Mouse (Mus musculus) hindbrain, embryonic 13.5 days (tissue): ENCODE results near the gene Ckap4. TPM values are rescaled to one million over a fixed set of nuclear protein-coding genes. Genes with fewer than 3 reads are reported as not detected.
"Not testable (repeated sequence)": the region's sequence is repeated elsewhere in the genome, so short reads cannot be mapped to it uniquely, and the experiment has no call there.

Experiments used
- ATAC-seq: fragments of 200-750 bp; cut with Nextera tagmentation; 2 replicates; pipeline ENCODE4 v1.8.0; 2017; ENCODE audit warnings: moderate TSS enrichment; ENCODE audit not compliant: low FRiP score
- H3K27ac ChIP-seq: fragments of 300-500 bp; sonication (generic); 2 replicates; pipeline ENCODE4 v1.5.1; 2015; ENCODE audit warnings: inconsistent platforms, mild to moderate bottlenecking, moderate library complexity
- H3K27me3 ChIP-seq: fragments of 300-500 bp; sonication (generic); 2 replicates; pipeline ENCODE4 v1.6.1; 2015; ENCODE audit warnings: mild to moderate bottlenecking, inconsistent platforms
- H3K36me3 ChIP-seq: fragments of 300-500 bp; sonication (generic); 2 replicates; pipeline ENCODE4 v1.6.1; 2015; ENCODE audit warnings: mild to moderate bottlenecking, inconsistent platforms
- H3K4me1 ChIP-seq: fragments of 300-500 bp; sonication (generic); replicated peaks from 2 replicates; pipeline ENCODE4 v1.6.1; 2015; ENCODE audit warnings: inconsistent platforms
- H3K4me2 ChIP-seq: fragments of 300-500 bp; sonication (generic); 2 replicates; pipeline ENCODE4 v1.6.1; 2015; ENCODE audit warnings: inconsistent platforms, mild to moderate bottlenecking, moderate library complexity
- H3K4me3 ChIP-seq: fragments of 300-500 bp; sonication (generic); 2 replicates; pipeline ENCODE4 v1.5.1; 2015; ENCODE audit warnings: mild to moderate bottlenecking, inconsistent platforms
- H3K9ac ChIP-seq: fragments of 300-500 bp; sonication (generic); 2 replicates; pipeline ENCODE4 v1.6.1; 2015; ENCODE audit warnings: mild to moderate bottlenecking, inconsistent platforms
- H3K9me3 ChIP-seq: fragments of 300-500 bp; sonication (generic); 2 replicates; pipeline ENCODE4 v1.6.1; 2016; ENCODE audit warnings: inconsistent platforms
- WGBS: fragments of 180-500 bp; shearing (Covaris S2); methylation state at CpG from one replicate; pipeline ENCODE4 v1.1.7; 2015; 5-methylcytosine and 5-hydroxymethylcytosine counted together
- polyA plus RNA-seq: library from polyadenylated mRNA; unstranded; fragments of >200 nt; fragmentation: Nextera tagmentation; extraction: Ambion mirVana; gene quantifications from 2 replicates; pipeline ENCODE4 v1.2.1, GENCODE M21; 2015

The Ckap4 gene
- polyA plus RNA-seq, 1 experiment from 2014 or later = 56.4 TPM

DNA sequence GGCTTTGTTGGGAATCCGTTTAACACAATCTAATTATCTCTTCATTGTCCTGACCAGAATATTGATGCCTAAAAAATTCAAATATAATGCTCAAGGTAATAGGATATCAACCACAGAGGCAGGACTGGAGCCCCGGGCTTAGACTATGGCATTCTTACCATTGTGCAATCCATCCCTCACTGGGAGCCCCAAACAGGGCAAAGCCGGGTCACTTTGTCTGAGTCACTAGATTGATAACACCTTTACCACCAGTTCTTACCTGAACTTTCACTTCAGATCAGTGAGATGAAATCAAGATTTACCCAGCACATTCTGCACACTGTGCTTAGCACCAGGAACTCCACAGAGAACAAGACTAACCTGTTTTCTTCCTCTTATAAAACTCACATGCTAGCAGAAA is 50.3 kb downstream of the Ckap4 start:
- Histone ChIP-seq H3K27me3 (no peaks in the 10 kb centered on the region), H3K9me3 (no peaks in the 10 kb centered on the region; the same call in 1 of the 2 replicates), H3K4me3 (no peak overlapping the region), H3K27ac (no peak overlapping the region), H3K9ac (no peak overlapping the region), H3K36me3 (no peaks in the 10 kb centered on the region), H3K4me1 (peaks cover 8% of the 10 kb centered on the region), H3K4me2 (no peak overlapping the region)
- no peak for ATAC-seq
- 83% methylated on average over 3 of the region's 3 CpGs for WGBS

DNA sequence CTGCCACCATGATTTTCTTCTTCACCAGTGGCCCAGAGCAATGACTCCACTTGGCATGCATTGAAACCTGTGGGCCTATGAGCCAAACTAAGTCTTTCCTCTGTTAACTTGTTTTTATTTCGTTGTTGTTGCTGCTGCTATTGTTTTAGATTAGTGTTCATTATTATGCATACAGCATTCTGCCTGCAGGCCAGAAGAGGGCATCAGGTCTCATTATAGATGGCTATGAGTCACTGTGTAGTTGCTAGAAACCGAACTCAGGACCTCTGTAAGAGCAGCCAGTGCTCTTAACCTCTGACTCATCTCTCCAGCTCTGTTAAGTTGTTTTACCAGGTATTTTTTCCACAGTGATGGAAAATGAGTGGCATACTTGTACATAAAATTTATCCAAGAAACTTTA is 50.8 kb downstream of the Ckap4 start:
- Histone ChIP-seq H3K9me3 (no peaks in the 10 kb centered on the region; the same call in 1 of the 2 replicates), H3K9ac (no peak overlapping the region), H3K36me3 (no peaks in the 10 kb centered on the region), H3K4me2 (no peak overlapping the region), H3K4me1 (peaks cover 8% of the 10 kb centered on the region), H3K4me3 (no peak overlapping the region), H3K27me3 (no peaks in the 10 kb centered on the region), H3K27ac (no peak overlapping the region)
- no peak for ATAC-seq
- 83% methylated on average over 2 of the region's 2 CpGs for WGBS

DNA sequence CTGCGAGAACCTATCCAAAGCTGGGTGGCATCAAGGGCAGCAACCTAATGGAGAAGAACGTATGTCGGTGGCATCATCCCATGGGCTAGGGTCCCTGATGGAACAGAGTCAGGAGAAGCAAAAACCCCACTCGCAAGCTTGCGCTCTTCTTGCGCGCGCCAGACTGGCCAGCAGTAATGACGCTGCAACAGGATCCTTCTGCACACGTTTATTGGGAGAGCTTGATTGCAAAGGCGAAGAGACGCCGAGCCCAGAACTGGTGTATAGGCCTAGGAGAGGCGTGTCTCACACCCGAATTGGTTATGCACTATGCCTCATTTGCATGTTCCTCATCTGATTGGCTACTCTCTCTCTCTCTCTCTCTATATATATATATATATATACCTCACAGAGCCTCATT is 51.4 kb downstream of the Ckap4 start:
- H3K27ac ChIP-seq, H3K27me3 ChIP-seq, H3K4me2 ChIP-seq, H3K9ac ChIP-seq, H3K4me3 ChIP-seq, H3K9me3 ChIP-seq, H3K36me3 ChIP-seq, ATAC-seq: not testable (repeated sequence)
- peaks cover 14% of the 10 kb centered on the region for H3K4me1 ChIP-seq
- WGBS = 88% methylated on average over 15 of the region's 15 CpGs

DNA sequence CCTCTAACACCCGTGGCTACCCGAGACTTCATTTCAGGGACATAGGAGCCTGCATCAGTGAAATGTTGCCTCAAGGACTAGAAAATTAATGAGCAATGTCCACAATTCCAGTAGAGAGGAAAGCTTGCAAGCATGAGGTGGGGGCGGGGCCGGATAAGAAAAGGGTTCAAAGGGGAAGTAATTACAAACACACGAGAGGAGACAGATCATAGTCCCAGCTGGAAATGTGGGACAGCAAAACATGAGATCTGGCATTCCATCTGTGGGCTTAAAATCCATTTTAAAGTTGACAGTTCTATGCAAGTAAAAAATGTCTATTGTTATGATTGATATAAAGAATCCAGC is 52.6 kb downstream of the Ckap4 start:
- no peak overlapping the region for H3K4me2 ChIP-seq
- no peak overlapping the region for H3K27ac ChIP-seq
- peaks cover 14% of the 10 kb centered on the region for H3K4me1 ChIP-seq
- H3K36me3 ChIP-seq = no peaks in the 10 kb centered on the region
- H3K27me3 ChIP-seq = 0 out of 2 replicates have a peak, but pooled peaks cover 2% of the 10 kb centered on the region
- ATAC-seq = no peak
- H3K9me3 ChIP-seq = no peaks in the 10 kb centered on the region; the same call in 1 of the 2 replicates
- 48% methylated on average over 5 of the region's 5 CpGs for WGBS
- no peak overlapping the region for H3K4me3 ChIP-seq
- H3K9ac ChIP-seq = no peak overlapping the region

DNA sequence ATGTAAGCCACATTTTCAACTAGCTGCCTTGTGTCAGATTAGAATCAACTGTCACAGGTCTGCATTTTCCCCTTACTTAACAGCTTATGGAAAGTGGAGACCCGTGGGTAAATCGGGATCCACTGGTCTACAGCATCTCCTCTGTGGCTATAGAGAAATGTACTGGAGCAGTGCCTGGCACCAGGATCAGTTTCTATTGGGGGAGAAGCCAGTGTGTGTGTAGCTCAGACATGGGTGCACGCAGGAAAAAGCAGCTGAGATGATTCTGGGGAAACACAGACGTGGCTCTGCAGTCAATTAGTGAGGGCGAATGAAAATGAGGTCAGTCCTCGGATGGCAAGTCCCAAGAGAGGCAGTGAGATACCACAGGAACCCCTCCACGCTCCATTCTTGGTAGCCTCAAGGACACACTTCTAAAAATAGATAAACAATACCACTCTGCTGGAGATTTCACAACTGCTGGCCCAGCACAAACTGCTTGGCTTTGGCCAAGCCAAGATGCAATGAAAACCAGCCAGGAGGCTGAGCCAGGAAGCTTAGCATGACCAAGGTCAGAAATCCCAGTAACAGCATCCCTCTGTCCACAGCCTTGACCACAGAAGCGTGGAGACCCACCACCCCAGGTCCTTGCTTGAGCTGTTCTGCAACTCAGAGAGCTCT is 53.1 kb downstream of the Ckap4 start:
- no peak overlapping the region for H3K9ac ChIP-seq
- no peaks in the 10 kb centered on the region; the same call in 1 of the 2 replicates for H3K9me3 ChIP-seq
- WGBS = 54% methylated on average over 8 of the region's 8 CpGs
- H3K4me2 ChIP-seq = no peak overlapping the region
- H3K27ac ChIP-seq = no peak overlapping the region
- no peak for ATAC-seq
- peaks cover 14% of the 10 kb centered on the region for H3K4me1 ChIP-seq
- H3K4me3 ChIP-seq = no peak overlapping the region
- H3K36me3 ChIP-seq = no peaks in the 10 kb centered on the region
- H3K27me3 ChIP-seq = 0 out of 2 replicates have a peak, but pooled peaks cover 2% of the 10 kb centered on the region

DNA sequence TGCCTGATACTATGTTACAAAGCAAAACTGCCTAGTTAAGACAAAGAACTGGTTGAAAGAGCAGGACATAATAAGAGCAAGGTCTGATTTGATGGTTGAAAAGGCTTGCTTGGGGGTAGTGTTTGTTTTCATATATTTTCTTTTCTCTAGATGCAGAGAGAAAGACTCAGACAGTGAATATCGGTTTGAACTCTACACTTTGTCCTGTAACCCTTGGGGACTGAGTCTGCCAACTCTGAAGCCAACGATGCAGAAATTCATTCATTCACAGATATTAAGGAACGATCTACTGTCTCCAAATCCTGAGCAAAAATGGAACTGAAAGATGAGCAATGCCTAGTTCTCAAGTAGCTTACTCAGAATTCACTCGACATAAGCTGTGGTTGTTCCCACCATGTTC is 53.7 kb downstream of the Ckap4 start:
- Histone ChIP-seq H3K27ac (no peak overlapping the region), H3K9ac (no peak overlapping the region), H3K4me1 (peaks cover 14% of the 10 kb centered on the region), H3K9me3 (no peaks in the 10 kb centered on the region), H3K4me2 (no peak overlapping the region), H3K36me3 (no peaks in the 10 kb centered on the region), H3K4me3 (no peak overlapping the region), H3K27me3 (0 out of 2 replicates have a peak, but pooled peaks cover 2% of the 10 kb centered on the region)
- 34% methylated on average over 4 of the region's 4 CpGs for WGBS
- ATAC-seq = no peak

DNA sequence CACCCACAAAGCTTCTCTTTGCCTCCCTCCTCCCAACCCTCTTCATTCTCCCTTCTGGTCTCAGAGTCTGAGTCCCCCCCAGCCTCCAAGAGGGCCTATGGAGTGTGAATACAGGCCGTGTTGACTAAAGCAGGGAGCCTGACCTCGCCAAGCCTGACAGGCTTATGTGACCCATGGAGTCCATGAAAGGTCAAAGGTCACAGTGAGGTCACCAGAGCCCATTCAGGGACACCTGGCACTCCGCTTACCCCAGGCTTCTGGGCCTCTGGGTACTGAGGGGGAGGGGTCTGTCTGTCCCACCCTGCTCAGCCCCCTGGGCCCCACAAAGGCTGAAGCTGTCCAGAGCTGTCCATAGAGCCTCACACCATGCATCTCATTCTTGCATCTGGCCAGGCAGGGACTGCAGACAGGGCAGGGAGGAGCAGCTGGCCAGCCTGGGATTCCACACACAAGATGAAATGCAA is 56.2 kb downstream of the Ckap4 start:
- no peaks in the 10 kb centered on the region for H3K36me3 ChIP-seq
- H3K27ac ChIP-seq = no peak overlapping the region
- no peak overlapping the region for H3K9ac ChIP-seq
- H3K4me2 ChIP-seq = no peak overlapping the region
- H3K4me3 ChIP-seq = no peak overlapping the region
- WGBS = 7% methylated on average over 3 of the region's 3 CpGs
- no peaks in the 10 kb centered on the region for H3K9me3 ChIP-seq
- no peak for ATAC-seq
- peaks cover 14% of the 10 kb centered on the region for H3K4me1 ChIP-seq
- 0 out of 2 replicates have a peak, but pooled peaks cover 2% of the 10 kb centered on the region for H3K27me3 ChIP-seq

DNA sequence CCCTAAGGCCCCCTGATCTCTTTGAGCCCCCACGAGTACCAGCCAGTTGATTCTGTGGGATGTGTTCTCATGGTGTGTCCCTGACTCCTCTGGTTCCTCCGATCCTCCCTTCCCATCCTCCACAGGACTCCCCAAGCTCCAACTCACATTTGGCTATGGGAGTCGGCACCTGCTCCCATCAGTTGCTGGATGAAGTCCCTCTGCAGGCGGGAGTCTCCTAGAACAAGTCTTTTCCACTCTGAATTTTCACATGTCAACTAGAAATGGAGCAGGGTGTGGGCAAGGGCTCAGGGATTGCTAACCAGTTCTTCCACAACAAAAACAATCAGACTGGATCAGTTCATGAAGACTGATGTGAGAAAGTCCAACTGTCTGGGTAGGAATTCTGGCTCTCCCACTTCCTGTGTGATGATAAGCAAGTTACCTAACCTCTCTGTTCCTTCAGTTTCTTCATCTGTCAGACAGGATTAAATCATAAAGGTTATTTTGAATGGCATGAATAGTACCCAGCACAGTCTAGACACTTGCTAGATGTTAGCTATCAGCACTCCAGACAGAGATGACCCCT is 56.7 kb downstream of the Ckap4 start:
- no peak overlapping the region for H3K27ac ChIP-seq
- peaks cover 14% of the 10 kb centered on the region for H3K4me1 ChIP-seq
- H3K9ac ChIP-seq = no peak overlapping the region
- no peak overlapping the region for H3K4me2 ChIP-seq
- no peaks in the 10 kb centered on the region for H3K36me3 ChIP-seq
- H3K9me3 ChIP-seq = no peaks in the 10 kb centered on the region
- no peak for ATAC-seq
- 0 out of 2 replicates have a peak, but pooled peaks cover 2% of the 10 kb centered on the region for H3K27me3 ChIP-seq
- H3K4me3 ChIP-seq = no peak overlapping the region
- WGBS = 44% methylated on average over 4 of the region's 4 CpGs

Other genes starting within 250 kb of the Ckap4 start
- gene Nuak1, start 93.5 kb downstream of the Ckap4 start, polyA plus RNA-seq = 4.6 and 4.8 TPM in 2 replicates
- 24.0 and 25.5 TPM in 2 replicates for gene Tcp11l2, start 42.6 kb upstream of the Ckap4 start, polyA plus RNA-seq
- 15.8 and 18.7 TPM in 2 replicates for gene Polr3b, start 88.2 kb upstream of the Ckap4 start, polyA plus RNA-seq
- gene Rfx4, start 222.0 kb upstream of the Ckap4 start, polyA plus RNA-seq = 25.1 and 25.9 TPM in 2 replicates